Mouse (Mus musculus) duodenum, adult 2 months (tissue): Measurements from ENCODE around the gene B3gnt6. TPM values are rescaled to one million over a fixed set of nuclear protein-coding genes. Genes with fewer than 3 reads are reported as not detected.

ENCODE experiments used
- polyA plus RNA-seq: library from polyadenylated mRNA; depleted of rRNA; stranded (reverse); fragments of >200 nt; gene quantifications from 2 replicates; pipeline ENCODE4 v1.2.3, GENCODE M21; 2012; ENCODE audit warnings: low replicate concordance; rRNA removed

Gene B3gnt6
- polyA plus RNA-seq, result 1.1 and 5.3 TPM in 2 replicates

GRCm38 (mm10) chr7:98199381-98199780 is at the start of gene B3gnt6:
B3gnt6 (minus strand) TSS chr7:98199481.

GRCm38 (mm10) chr7:98177929-98178559 is 21.2 kb downstream of the B3gnt6 start, which contains the start of gene Capn5:
Capn5 (minus strand) TSS chr7:98178274.

GRCm38 (mm10) chr7:98145402-98145801 is 53.9 kb downstream of the B3gnt6 start, which contains the start of gene Omp:
Omp (minus strand) TSS chr7:98145502.

Other genes with a start within 250 kb of the B3gnt6 start
- 34.2 and 37.4 TPM in 2 replicates for gene Myo7a, start 80.0 kb downstream of the B3gnt6 start, polyA plus RNA-seq
- gene Omp, start 54.0 kb downstream of the B3gnt6 start, polyA plus RNA-seq, result 0.55 and 1.4 TPM in 2 replicates
- 9.9 and 27.0 TPM in 2 replicates for gene Capn5, start 21.2 kb downstream of the B3gnt6 start, polyA plus RNA-seq
- 0.36 and 1.3 TPM in 2 replicates for gene Acer3, start 121.7 kb upstream of the B3gnt6 start, polyA plus RNA-seq
- 88.8 and 145 TPM in 2 replicates for gene Tsku, start 161.8 kb upstream of the B3gnt6 start, polyA plus RNA-seq
- gene Gucy2d, start 240.9 kb upstream of the B3gnt6 start, polyA plus RNA-seq, result 0.04 TPM in 1 of 2 replicates, not detected in the other